Mouse (Mus musculus): ENCODE measurements at regions not wholly inside any gene's neighbourhood (a gene's known extent, or its start where the extent isn't known, plus 50 kb on each side); places are given as distances from the start of the nearest gene placed in this dataset.

- DNase-seq (ENCODE audit: low spot score in 2 of 2) = no peak
Observed at GRCm38 (mm10) chr1:137636947-137637346, 538.6 kb downstream of the Ptprc start.

DNA sequence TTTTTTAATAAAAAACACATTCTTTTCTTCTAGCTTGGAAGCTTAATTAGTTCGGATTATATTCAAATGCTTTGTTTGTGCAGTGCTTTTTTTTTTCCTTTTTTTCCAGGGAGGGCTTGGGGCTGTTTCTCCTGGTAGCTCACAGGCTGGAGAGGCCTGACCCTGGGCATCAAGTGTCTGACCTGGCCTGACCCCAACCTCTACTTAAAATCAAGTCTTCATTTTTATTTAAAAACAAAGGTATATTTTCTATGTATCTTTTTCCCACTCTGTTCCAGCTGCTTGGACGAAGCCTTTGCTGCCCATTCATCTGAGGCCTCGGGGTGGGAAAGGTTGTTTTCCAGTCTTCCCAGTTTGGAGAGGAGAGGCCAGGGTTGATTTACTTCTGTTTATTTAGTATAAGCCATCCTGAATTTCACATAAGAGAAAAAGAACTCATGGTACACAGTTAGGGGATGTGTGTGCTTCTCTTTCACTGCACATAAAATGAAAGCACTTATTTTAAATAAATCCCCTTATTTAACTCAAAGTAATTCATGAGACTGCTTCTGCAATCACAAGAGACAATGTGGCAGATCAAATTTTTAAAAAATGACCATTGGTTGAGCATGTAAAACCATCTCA lies 539.1 kb downstream of the Ptprc start:
- DNase-seq (ENCODE audit: low spot score in 2 of 2) = no peak

DNA sequence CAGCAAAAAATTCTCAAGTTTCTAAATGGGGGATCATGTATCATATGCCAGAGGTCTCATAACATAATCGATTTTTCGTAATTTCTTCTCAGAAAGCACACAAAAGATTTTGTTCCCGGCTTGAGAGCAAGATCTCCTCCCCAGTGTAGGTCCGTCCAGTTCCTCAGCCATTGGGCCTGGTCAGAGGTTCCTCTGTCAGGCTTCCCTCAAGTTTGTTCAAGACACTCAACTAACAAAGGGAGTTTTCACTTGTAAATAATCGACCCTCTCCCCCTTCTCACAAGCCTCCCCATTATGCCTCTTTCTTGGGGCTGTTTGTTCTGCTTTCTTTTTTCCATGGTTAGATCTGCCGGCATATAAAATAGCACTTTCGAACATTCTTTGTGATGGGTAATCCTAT lies 539.7 kb downstream of the Ptprc start:
- no peak for DNase-seq (ENCODE audit: low spot score in 2 of 2)

GRCm38 (mm10) chr1:137631546-137631945 lies 544.0 kb downstream of the Ptprc start:
- DNase-seq (ENCODE audit: low spot score in 2 of 2) = no peak

GRCm38 (mm10) chr1:137620672-137621071 lies 554.8 kb downstream of the Ptprc start:
- no peak for DNase-seq (ENCODE audit: low spot score in 2 of 2)

DNA sequence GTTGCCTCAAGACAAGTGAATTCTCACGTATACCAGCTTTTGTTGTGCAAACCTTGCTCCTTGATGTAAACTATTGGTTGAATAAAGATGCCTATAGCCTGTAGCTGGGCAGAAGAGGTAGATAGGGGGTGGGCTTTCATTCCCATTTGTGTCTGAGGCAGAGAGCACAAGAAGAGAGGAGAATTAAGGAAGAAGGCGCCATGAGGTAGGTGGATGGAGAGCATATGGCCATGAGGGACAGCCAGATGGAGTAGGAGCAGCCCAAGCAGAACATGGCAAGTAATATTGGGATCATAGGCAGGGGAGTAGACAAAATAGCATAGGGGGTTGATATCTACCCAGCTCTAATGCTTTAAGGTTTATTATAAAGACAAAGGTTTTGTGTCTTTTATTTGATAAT lies 557.3 kb downstream of the Ptprc start:
- no peak for DNase-seq (ENCODE audit: low spot score in 2 of 2)

DNA sequence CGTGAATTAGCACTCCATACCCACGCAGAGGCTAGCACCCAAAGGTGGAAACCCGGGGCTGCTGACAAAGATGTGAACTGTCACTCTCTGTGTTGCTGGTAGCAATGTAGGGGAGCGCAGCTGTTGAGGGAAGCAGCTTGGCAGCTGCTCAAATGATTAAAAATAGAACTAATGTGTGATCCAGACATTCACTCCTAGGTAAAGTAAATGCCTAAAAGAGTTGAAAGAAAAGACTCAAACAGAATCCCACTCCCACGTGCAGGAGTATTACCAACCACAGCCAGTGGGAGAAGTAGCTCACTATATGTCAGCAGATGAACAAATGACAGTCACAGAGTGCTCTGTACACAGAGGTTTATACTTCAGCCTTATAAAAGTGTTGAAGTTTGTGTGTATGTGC lies 558.0 kb downstream of the Ptprc start:
- DNase-seq (ENCODE audit: low spot score in 2 of 2) = peak in 1 of 2 experiments; percentile 23

- no peak for DNase-seq (ENCODE audit: low spot score in 2 of 2)
Observed at GRCm38 (mm10) chr1:137606716-137607115, 568.8 kb downstream of the Ptprc start.

DNA sequence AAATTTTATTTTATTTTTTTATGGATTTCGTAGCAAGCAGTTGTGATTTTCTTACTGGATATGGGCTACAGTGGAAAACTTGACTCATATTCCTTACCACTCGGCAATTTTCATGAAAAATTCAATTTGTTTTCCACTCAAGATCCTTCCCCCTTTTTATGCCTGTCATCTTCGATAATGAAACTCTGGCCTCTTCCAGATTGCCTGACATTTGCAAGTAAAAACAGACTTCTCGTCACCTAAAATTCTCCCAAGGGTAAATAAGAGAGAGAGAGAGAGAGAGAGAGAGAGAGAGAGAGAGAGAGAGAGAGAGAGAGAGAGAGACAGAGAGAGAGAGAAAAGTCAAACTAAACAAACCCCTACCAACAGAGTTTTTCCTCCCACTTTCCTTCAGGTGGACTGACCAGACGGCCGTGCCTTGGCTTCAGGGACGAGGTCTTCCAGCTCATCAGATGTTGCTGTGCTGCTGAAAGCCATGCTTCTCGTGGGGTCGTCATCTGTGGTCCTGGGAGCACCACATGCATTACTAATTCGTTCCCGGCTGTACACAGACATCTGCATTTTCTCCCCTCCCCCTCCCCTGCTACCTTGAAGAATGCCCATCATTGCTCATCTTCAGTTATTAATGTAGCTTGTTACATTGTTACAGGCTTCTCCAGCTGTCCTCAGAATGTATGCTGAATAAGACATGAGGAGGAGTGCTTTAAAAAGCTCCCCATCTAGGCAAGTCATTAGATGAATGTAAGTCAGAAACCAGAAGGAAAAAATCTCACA lies 569.4 kb downstream of the Ptprc start:
- DNase-seq (ENCODE audit: low spot score in 2 of 2) = no peak

GRCm38 (mm10) chr1:137593732-137594131 lies 581.8 kb downstream of the Ptprc start:
- no peak for DNase-seq (ENCODE audit: low spot score in 2 of 2)

- no peak for DNase-seq (ENCODE audit: low spot score in 2 of 2)
Observed at GRCm38 (mm10) chr1:137591891-137592290, 583.6 kb downstream of the Ptprc start.

- DNase-seq (ENCODE audit: low spot score in 2 of 2) = no peak
Observed at GRCm38 (mm10) chr1:137591295-137591694, 584.2 kb downstream of the Ptprc start.

DNA sequence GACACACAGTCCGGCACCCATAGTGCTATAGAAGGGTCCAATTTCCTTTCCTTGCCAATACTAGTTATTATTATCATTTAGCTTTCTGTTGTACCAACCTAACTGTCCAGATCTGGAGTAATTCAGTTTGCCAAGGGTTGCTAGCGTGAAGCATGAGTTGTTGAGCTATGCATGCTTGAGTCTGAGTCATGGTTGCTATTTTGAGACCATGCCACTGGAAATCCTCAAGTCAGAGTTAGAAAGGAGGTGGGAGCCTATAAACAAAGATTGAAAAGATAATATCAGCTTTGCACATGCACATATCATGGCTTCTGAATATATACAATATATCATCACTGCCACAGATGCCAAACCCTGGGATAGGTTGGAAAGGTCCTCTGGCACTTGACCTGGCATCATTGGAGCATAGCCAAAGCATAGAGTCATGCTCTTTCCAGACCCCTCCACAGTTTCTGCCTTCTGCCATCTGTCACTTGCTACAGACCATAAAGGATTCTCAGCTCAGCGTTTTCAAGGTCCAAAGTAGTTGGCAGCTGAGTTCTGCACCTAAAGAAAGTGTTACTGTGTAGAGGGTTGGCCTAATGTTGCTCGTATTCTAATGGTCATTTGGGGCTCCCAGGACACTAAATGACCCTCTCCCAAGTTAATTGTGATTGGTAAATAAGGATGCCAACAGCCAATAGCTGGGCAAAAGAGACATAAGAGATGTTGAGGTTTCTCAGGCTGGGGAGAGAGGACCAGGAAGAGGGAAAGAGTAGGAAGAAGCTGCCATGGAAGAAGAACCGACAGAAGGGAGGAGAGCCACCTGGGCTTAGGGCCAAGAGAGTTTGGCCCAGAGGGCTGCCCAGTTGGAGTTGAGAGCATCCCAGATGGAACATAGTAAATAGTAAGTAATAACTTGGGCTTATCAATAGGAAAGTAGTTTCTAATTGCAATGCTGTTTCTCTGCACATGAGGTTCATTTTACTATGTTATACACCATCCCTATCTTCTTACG lies 586.9 kb downstream of the Ptprc start:
- DNase-seq (ENCODE audit: low spot score in 2 of 2) = no peak

DNA sequence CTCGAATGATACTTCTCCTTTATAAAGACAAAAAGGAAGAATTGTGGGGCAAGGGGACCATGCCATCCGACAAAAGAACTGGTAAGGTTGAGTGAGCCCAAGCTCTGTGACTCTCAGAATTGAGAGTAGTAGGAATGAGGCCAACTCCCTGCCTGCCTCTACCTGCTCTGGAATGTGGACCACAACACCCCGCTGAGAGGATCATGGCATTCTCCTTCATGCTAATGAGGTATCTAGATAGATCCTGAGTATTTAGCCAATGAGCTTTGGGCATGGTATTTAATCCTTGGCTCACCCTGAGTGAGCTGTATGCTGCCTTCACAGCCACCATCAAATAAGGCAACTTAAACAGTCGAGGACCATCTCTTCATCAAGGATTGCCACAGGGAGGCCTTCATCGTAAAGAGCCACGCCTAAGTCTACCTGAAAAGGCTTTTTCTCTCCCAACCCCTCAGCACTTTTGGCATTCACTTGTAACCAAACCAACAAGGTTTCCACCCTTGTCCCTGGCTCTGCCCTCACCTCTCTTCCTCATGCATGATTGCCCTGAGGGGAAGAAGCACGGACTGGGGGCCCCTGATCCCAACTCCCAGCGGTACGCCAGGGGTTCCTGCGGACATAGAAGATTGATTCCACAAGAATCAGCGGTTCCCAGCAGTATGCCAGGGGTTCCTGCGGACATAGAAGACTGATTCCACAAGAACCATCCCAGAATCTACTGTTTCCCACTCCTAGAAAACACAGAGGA lies 587.9 kb downstream of the Ptprc start:
- DNase-seq (ENCODE audit: low spot score in 2 of 2) = no peak

- no peak for DNase-seq (ENCODE audit: low spot score in 2 of 2)
Observed at GRCm38 (mm10) chr1:137584696-137585095, 590.8 kb downstream of the Ptprc start.

GRCm38 (mm10) chr1:137584104-137584675 lies 591.3 kb downstream of the Ptprc start:
- no peak for DNase-seq (ENCODE audit: low spot score in 2 of 2)

DNA sequence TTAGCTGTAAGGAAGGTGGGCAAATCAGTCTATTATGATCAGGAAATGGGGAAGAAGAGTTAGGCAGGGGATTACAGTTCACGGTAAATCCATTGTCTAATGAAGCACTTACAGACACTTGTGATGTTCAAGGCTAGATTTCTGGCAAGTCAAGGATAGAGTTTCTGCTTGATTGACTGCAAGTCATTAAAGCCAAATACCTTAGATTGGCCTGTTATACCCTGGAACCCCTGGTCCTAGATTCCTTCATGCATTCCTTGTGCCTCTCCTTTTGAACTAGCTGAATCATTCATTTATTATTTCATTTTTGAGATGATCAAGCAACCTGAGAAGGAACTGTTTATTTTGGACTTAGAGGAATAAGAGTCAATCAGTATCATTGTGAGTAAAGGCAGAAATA lies 597.9 kb downstream of the Ptprc start:
- no peak for DNase-seq (ENCODE audit: low spot score in 2 of 2)

- no peak for DNase-seq (ENCODE audit: low spot score in 2 of 2)
Observed at GRCm38 (mm10) chr1:137576174-137576573, 599.3 kb downstream of the Ptprc start.

DNA sequence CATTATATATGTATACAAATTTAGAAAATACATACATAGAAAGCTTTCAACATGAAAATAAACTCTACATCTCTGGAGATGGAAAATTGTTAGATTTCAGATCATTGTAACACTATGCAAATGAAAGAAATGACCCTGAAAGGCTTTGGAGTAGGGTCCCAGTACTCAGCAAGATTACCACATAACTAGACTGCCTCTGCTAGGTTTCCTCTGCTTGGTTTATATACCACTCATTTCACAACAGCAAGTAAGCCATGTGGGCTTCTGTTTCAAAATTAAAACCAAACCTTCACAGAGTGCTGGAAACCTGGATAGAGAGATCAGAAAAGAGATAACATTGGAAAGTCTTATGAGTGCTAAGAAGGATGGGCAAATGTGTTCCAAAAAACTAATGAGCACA lies 600.1 kb downstream of the Ptprc start:
- no peak for DNase-seq (ENCODE audit: low spot score in 2 of 2)

DNA sequence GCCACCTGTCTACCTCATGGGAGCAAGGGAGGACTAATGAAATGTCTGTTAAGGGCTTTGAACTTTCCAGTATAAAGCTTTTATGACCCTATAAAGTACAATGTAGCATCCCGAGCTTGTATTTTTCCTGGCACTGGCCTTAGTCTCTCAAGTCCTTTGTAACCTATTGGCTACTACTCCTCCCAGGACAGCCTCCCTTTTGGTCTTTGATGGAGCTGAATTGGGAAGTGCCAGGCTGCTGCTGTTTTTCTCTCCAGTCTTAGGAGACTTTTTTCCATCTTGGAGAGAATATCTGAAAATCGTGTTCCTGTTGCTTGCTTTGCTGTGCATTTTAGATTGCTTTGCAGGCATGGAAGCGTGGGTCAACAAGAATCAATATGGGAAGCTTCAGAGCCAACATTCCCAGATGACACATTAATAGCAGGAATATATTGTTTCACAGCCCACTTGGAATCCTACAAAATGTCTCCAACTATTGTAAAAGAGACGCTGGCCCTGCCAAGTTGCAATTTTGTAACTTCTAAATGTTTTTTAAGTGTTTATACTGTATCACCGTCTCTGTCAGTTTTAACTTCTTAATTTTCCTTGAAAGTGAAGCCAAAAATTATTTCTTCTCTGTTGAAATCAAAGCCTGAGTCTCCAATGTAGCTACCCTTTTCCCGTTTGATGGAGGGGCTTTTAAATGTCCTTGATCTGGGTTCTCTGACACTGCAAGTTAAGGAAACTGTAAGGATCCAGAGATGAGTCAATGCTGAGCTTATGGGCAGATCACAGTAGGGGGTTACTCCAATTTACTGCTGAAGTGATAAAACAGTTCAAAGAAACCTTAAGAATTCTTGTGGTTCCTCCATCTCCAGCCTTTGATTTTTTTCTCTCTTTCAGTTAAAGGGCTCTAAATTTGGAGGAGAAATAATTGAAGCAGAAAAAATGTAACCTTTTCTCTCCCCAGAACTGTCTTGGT lies 603.3 kb downstream of the Ptprc start:
- no peak for DNase-seq (ENCODE audit: low spot score in 2 of 2)

Measured in thymus, postnatal 10 days (tissue).